Mouse (Mus musculus) neural tube, embryonic 11.5 days (tissue): Measurements from ENCODE around the gene Slc9a3r2. TPM values are rescaled to one million over a fixed set of nuclear protein-coding genes. Genes with fewer than 3 reads are reported as not detected.

Source experiments
- ATAC-seq: fragments of 200-750 bp; cut with Nextera tagmentation; 2 replicates; pipeline ENCODE4 v1.8.0; 2017; ENCODE audit warnings: moderate number of reproducible peaks, mild to moderate bottlenecking, moderate TSS enrichment, moderate library complexity; ENCODE audit not compliant: insufficient read depth, low FRiP score, low TSS enrichment
- DNase-seq: peaks from one replicate; pipeline ENCODE4 v3.0.0-alpha.2; 2015; ENCODE audit warnings: low spot score
- H3K27ac ChIP-seq: fragments of 300-500 bp; sonication (generic); 2 replicates; pipeline ENCODE4 v1.5.1; 2014; ENCODE audit warnings: low read depth, mild to moderate bottlenecking, low read length
- H3K27me3 ChIP-seq: fragments of 300-500 bp; sonication (generic); 2 replicates; pipeline ENCODE4 v1.6.1; 2014; ENCODE audit warnings: mild to moderate bottlenecking, low read length, mixed read lengths; ENCODE audit not compliant: control insufficient read depth, insufficient read depth
- H3K36me3 ChIP-seq: fragments of 300-500 bp; sonication (generic); 2 replicates; pipeline ENCODE4 v1.6.1; 2014; ENCODE audit warnings: mild to moderate bottlenecking, low read length, moderate library complexity, mixed read lengths; ENCODE audit not compliant: control insufficient read depth, insufficient read depth
- H3K4me1 ChIP-seq: fragments of 300-500 bp; sonication (generic); 2 replicates; pipeline ENCODE4 v1.6.1; 2014; ENCODE audit warnings: low read length, mixed read lengths; ENCODE audit not compliant: control insufficient read depth, insufficient read depth
- H3K4me2 ChIP-seq: fragments of 300-500 bp; sonication (generic); 2 replicates; pipeline ENCODE4 v1.6.1; 2014; ENCODE audit warnings: low read depth, mild to moderate bottlenecking, moderate library complexity
- H3K4me3 ChIP-seq: fragments of 300-500 bp; sonication (generic); 2 replicates; pipeline ENCODE4 v1.5.1; 2014; ENCODE audit warnings: low read depth, low read length
- H3K9ac ChIP-seq: fragments of 300-500 bp; sonication (generic); 2 replicates; pipeline ENCODE4 v1.6.1; 2014; ENCODE audit warnings: mild to moderate bottlenecking, low read length
- H3K9me3 ChIP-seq: fragments of 300-500 bp; sonication (generic); 2 replicates; pipeline ENCODE4 v1.6.1; 2016; ENCODE audit warnings: low read length; ENCODE audit not compliant: control insufficient read depth
- WGBS: fragments of 180-500 bp; shearing (Covaris S2); extraction: QIAGEN DNeasy Blood & Tissue Kit; methylation state at CpG from one replicate; pipeline ENCODE4 v1.1.7; 2014; 5-methylcytosine and 5-hydroxymethylcytosine counted together
- polyA plus RNA-seq: library from polyadenylated mRNA; unstranded; fragments of >200 nt; fragmentation: Nextera tagmentation; extraction: Ambion mirVana; gene quantifications from 2 replicates; pipeline ENCODE4 v1.2.1, GENCODE M21; 2014

Slc9a3r2 gene
- polyA plus RNA-seq, 1 experiment from 2014 or later = 38.8 TPM

DNA sequence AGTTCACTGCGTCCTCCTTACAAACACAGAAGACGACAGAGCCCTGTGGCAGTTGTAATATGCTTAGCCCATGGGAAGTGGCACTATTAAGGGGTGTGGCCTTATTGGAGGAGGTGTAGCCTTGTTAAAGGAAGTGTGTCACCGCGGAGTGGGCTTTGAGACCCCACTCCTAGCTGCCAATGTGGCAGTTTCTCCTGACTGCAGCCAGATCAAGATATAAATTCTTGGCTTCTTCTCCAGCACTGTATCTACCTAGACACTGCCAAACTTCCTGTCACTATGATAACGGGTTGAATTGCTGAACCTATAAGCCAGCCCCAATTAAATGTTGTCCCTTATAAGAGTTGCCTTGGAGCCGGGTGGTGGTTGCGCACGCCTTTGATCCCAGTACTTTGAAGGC, 24.7 kb downstream of the Slc9a3r2 start:
- H3K4me1 ChIP-seq = no peaks in the 10 kb centered on the region
- peaks cover 21% of the 10 kb centered on the region for H3K36me3 ChIP-seq
- H3K27me3 ChIP-seq = no peaks in the 10 kb centered on the region
- no peaks in the 10 kb centered on the region for H3K9me3 ChIP-seq
- H3K4me2 ChIP-seq = no peak overlapping the region
- H3K27ac ChIP-seq = no peak overlapping the region
- DNase-seq = no peak
- H3K9ac ChIP-seq = no peak overlapping the region
- ATAC-seq = no peak
- H3K4me3 ChIP-seq = no peak overlapping the region
- WGBS = 94% methylated on average over 8 of the region's 8 CpGs

DNA sequence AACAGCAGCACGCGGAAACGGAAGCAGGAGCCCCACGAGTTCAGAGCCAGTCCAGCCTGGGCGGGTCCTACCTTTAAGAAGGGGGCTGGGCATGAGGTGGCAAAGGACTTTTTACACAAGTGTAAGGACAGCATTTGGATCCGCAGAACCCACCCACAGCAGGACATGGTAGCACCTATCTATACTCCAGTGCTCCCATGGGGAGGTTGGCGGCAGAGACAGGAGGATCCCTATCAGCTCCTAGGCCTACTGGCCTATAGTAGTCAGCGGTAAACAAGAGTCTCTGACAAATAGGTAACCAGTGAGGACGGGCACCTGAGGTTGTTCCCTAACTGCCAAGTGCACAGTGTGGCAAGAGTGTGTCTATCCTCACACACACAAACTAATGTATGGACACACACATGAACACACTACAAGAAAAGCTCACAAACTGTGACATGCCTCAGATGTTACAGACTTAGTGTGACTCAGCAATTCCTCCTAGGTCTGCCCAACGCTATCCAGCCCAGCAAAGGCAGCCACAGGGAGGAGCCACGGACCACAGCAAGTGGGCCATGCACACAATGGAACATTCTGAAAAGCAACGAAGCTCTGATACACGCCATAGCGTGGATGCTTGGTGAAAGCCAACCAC, 32.4 kb downstream of the Slc9a3r2 start:
- no peak overlapping the region for H3K27ac ChIP-seq
- 87% methylated on average over 14 of the region's 14 CpGs for WGBS
- peaks cover 31% of the 10 kb centered on the region for H3K36me3 ChIP-seq

DNA sequence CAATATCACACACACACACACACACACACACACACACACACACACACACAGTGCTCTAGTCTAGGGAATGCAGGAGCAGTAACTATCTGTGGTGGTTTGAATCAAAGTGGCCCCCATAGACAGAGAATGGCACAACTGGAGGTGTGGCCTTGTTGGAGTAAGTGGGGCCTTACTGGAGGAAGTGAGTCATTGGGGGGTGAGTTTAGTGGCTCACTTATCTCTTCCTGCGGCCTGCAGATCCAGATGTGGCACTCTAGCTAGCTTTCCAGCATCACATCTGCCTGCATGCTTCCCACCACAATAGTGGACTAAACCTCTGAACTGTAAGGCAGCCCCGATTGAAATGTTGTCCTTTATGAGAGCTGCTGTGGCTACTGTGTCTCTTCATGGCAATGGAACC, 39.4 kb downstream of the Slc9a3r2 start:
- ATAC-seq = no peak
- Histone ChIP-seq H3K4me2 (no peak overlapping the region), H3K9me3 (no peaks in the 10 kb centered on the region), H3K27me3 (no peaks in the 10 kb centered on the region), H3K4me3 (no peak overlapping the region), H3K36me3 (peaks cover 22% of the 10 kb centered on the region), H3K27ac (no peak overlapping the region), H3K4me1 (no peaks in the 10 kb centered on the region), H3K9ac (no peak overlapping the region)
- WGBS = 87% methylated on average over 2 of the region's 2 CpGs
- no peak for DNase-seq

More for the DNA sequence above, 32.4 kb downstream of the Slc9a3r2 start:
- H3K4me2 ChIP-seq = no peak overlapping the region
- no peaks in the 10 kb centered on the region for H3K27me3 ChIP-seq
- no peak overlapping the region for H3K9ac ChIP-seq
- DNase-seq (no peak), ATAC-seq (no peak)
- no peaks in the 10 kb centered on the region for H3K9me3 ChIP-seq
- H3K4me1 ChIP-seq = no peaks in the 10 kb centered on the region
- no peak overlapping the region for H3K4me3 ChIP-seq

DNA sequence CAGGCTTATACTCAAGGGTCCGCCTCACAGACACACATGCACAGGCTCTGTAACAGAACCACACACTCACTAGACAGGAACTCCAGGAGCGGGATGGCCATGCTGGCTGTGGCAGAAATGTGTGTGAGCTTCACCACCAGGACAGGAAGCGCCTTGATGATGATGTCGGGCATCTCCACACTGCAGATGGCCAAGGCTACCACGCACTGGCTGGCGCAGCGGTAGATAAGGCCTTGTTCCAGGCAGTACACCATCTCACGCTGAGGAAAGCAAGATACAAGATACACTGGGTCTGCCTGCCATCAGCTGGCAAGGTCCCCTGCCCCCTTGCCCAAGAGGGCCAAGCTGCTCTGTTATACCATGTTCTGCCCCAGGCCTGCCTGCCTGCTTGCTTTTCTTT, 41.3 kb downstream of the Slc9a3r2 start:
- ATAC-seq = no peak

DNA sequence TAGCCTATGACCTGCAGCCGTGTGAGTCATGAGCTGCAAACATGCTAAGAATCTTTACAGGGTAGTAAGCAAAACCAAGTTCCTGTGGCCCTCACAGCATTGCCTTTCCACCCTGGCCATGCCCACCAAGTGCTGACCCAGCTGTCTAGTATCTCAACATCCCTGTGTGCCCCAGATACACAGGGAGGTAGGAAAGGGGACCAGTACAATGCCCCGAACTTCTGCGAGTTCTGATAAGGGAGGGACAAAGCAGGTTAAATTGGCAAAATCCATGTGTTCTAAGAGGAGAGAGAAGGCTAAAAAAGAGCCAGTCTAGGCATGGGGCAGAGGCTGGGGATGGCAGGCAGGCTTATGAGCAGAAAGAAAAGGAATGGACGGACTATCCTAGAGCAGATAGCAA, 41.8 kb downstream of the Slc9a3r2 start:
- Histone ChIP-seq H3K27me3 (no peaks in the 10 kb centered on the region), H3K4me1 (no peaks in the 10 kb centered on the region), H3K9ac (no peak overlapping the region), H3K4me3 (no peak overlapping the region), H3K36me3 (peaks cover 11% of the 10 kb centered on the region), H3K27ac (no peak overlapping the region), H3K9me3 (no peaks in the 10 kb centered on the region), H3K4me2 (no peak overlapping the region)
- no peak for DNase-seq
- ATAC-seq = no peak
- 90% methylated on average over 4 of the region's 4 CpGs for WGBS

More for the DNA sequence above, 41.3 kb downstream of the Slc9a3r2 start:
- Histone ChIP-seq H3K4me1 (no peaks in the 10 kb centered on the region), H3K9me3 (no peaks in the 10 kb centered on the region), H3K27me3 (no peaks in the 10 kb centered on the region), H3K4me2 (no peak overlapping the region), H3K4me3 (no peak overlapping the region), H3K27ac (no peak overlapping the region), H3K9ac (no peak overlapping the region), H3K36me3 (peaks cover 16% of the 10 kb centered on the region)
- DNase-seq = no peak
- whole genome bisulfite sequencing = 94% methylated on average over 8 of the region's 8 CpGs

DNA sequence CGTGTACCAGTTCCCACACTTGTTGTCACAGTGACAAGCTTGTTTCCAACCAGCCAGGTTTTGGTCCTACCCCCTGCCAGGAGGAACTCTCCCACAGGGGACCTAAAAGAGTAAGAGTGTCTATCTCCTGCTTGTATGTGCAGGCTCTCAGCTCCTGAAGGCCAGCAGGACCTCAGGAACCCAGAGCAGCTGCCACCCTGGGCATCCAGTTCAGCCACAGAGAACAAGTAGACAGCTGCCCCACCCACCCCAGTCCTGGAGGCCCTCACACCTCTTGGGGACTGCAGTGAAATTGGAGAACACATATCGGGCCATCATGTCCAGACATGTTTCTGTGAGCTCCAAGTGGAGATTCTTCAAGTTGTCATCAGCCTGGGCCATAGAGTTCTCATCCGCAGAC, 45.6 kb downstream of the Slc9a3r2 start:
- Histone ChIP-seq H3K27me3 (no peaks in the 10 kb centered on the region), H3K4me2 (no peak overlapping the region), H3K4me3 (no peak overlapping the region), H3K4me1 (no peaks in the 10 kb centered on the region), H3K36me3 (peaks cover 24% of the 10 kb centered on the region), H3K27ac (no peak overlapping the region), H3K9me3 (no peaks in the 10 kb centered on the region), H3K9ac (no peak overlapping the region)
- ATAC-seq (no peak), DNase-seq (no peak)
- 92% methylated on average over 3 of the region's 3 CpGs for WGBS

DNA sequence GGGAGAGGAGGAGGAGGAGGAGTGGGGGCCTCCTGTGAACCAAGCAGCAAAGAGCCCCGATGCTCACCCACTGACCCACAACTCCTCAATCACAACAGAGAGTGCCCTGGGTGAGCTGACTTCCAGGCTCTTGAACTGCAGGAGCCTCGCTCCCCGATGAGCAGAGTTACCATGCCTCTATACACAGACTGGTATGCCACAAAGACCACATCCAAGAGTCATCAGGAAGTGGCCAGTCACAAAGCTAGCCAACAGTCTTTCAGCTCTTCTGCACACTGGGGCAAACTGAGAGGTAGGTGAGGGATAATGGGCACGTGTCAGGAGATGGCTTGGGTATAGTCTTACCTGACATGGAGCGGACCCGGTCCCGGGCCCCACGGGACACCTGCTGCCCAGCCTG, 46.2 kb downstream of the Slc9a3r2 start:
- Histone ChIP-seq H3K9ac (no peak overlapping the region), H3K36me3 (peaks cover 29% of the 10 kb centered on the region), H3K27me3 (no peaks in the 10 kb centered on the region), H3K4me1 (no peaks in the 10 kb centered on the region), H3K4me3 (no peak overlapping the region), H3K4me2 (no peak overlapping the region), H3K27ac (no peak overlapping the region), H3K9me3 (no peaks in the 10 kb centered on the region)
- no peak for ATAC-seq
- WGBS = 98% methylated on average over 8 of the region's 8 CpGs
- DNase-seq = no peak

DNA sequence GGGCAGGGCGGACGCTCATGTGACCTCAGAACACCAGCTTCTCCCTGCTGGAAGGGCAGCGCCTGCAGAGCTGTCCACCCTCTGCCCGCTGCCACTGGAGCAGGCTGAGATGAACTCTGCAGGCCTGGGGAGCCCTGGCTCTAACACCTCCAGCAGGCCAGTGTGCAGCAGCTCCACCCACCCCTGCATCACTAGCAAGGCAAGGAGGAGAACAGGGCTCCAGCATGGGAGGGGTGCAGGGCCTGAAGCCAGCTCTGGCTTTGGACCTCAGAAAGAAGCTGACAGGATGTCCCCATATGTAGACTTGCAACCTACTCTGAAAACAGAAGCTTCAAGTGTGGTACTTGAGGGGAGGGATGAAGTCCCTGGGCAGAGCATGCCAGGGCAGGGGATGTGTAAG, 49.6 kb downstream of the Slc9a3r2 start:
- 89% methylated on average over 4 of the region's 4 CpGs for WGBS
- ATAC-seq = no peak
- Histone ChIP-seq H3K4me1 (no peaks in the 10 kb centered on the region), H3K27me3 (no peaks in the 10 kb centered on the region), H3K27ac (no peak overlapping the region), H3K36me3 (peaks cover 39% of the 10 kb centered on the region), H3K9me3 (no peaks in the 10 kb centered on the region), H3K9ac (no peak overlapping the region), H3K4me3 (no peak overlapping the region), H3K4me2 (no peak overlapping the region)
- DNase-seq = no peak

DNA sequence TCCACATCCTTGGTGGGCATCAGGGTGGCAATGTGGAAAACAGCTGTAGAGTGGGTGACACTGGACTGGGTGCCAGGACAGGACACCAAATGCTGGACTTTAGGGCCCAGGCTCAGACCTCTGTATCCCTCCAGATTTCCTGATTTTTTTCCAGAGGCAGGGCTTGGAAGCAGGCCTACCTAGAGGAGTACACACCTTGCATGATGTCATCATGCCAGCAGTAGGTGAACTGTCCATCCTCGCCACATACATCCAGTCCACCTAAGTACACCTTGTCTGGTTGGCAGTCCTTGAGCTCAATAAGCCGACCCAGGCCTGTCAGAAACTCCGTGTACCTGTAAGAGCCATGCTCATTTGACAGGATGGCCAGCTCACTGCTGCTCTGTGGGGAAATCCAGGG, 52.1 kb downstream of the Slc9a3r2 start:
- WGBS = 90% methylated on average over 3 of the region's 3 CpGs

More for the DNA sequence above, 52.1 kb downstream of the Slc9a3r2 start:
- ATAC-seq (no peak), DNase-seq (no peak)
- Histone ChIP-seq H3K36me3 (peaks cover 57% of the 10 kb centered on the region), H3K27ac (no peak overlapping the region), H3K9me3 (no peaks in the 10 kb centered on the region), H3K9ac (no peak overlapping the region), H3K4me3 (no peak overlapping the region), H3K27me3 (no peaks in the 10 kb centered on the region), H3K4me1 (no peaks in the 10 kb centered on the region), H3K4me2 (no peak overlapping the region)
